Mouse (Mus musculus) E14TG2a.4 (cell line): Measurements from ENCODE around the gene Hist2h2aa2.
"Not testable (repeated sequence)": the region's sequence is repeated elsewhere in the genome, so short reads cannot be mapped to it uniquely, and the experiment has no call there.

Source experiments
- H3K27me3 ChIP-seq: 2 replicates; pipeline ENCODE4 v1.6.1; 2014; ENCODE audit warnings: low read length, control low read depth; ENCODE audit not compliant: insufficient read depth
- H3K36me3 ChIP-seq: 2 replicates; pipeline ENCODE4 v1.6.1; 2014; ENCODE audit warnings: low read length, control low read depth; ENCODE audit not compliant: insufficient read depth
- H3K4me1 ChIP-seq: replicated peaks from 2 replicates; pipeline ENCODE4 v1.6.1; 2014; ENCODE audit warnings: low read depth, low read length, control low read depth
- H3K4me3 ChIP-seq: replicated peaks from 2 replicates; pipeline ENCODE4 v1.5.1; 2014; ENCODE audit warnings: mild to moderate bottlenecking, low read length
- H3K9me3 ChIP-seq: 2 replicates; pipeline ENCODE4 v1.6.1; 2014; ENCODE audit warnings: low read length, control low read depth
- CTCF ChIP-seq: conservative IDR thresholded peaks from 2 replicates; pipeline ENCODE4 v1.5.1; 2014; ENCODE audit warnings: low read length
- NANOG ChIP-seq: IDR thresholded peaks from 2 replicates; pipeline ENCODE4 v1.6.1; 2014; ENCODE audit warnings: borderline replicate concordance, low read length, mixed read lengths
- POU5F1 ChIP-seq: IDR thresholded peaks from 2 replicates; pipeline ENCODE4 v1.6.1; 2014; ENCODE audit warnings: low read length, borderline replicate concordance

Gene Hist2h2aa2

GRCm38 (mm10) chr3:96269511-96270474 lies 29.7 kb upstream of the Hist2h2aa2 start, which contains the start of gene Hist2h2bb:
TSS of gene Hist2h2bb (plus strand) at chr3:96269752.
- Histone ChIP-seq H3K9me3 (no peaks in the 10 kb centered on the region), H3K4me1 (peaks cover 34% of the 10 kb centered on the region), H3K4me3 (peak within 1 kb of the TSS; percentile 85), H3K27me3 (no peaks in the 10 kb centered on the region), H3K36me3 (no peaks in the 10 kb centered on the region)
- TF ChIP-seq CTCF: no peak
- 0 out of 2 replicates have a peak, but pooled peaks have one; percentile 57 for TF ChIP-seq POU5F1

GRCm38 (mm10) chr3:96268776-96269378 lies 28.8 kb upstream of the Hist2h2aa2 start:
- H3K27me3 ChIP-seq, H3K36me3 ChIP-seq, H3K9me3 ChIP-seq: not testable (repeated sequence)
- Histone ChIP-seq H3K4me1 (peaks cover 34% of the 10 kb centered on the region), H3K4me3 (peak overlapping the region; percentile 79)

- no peaks in the 10 kb centered on the region for H3K9me3 ChIP-seq
- H3K4me3 ChIP-seq: peak within 1 kb of the TSS; percentile 85
- H3K36me3 ChIP-seq: no peaks in the 10 kb centered on the region
- H3K27me3 ChIP-seq: no peaks in the 10 kb centered on the region
- TF ChIP-seq POU5F1: no peak
- TF ChIP-seq CTCF: no peak
- no peak for TF ChIP-seq NANOG
- peaks cover 32% of the 10 kb centered on the region for H3K4me1 ChIP-seq
Observed at GRCm38 (mm10) chr3:96268051-96268775, 28.1 kb upstream of the Hist2h2aa2 start, which contains the start of gene Hist2h3b. TSS of gene Hist2h3b (plus strand) at chr3:96268654.

GRCm38 (mm10) chr3:96267541-96267940 lies 27.5 kb upstream of the Hist2h2aa2 start:
- TF ChIP-seq NANOG (no peak), CTCF (no peak), POU5F1 (no peak)
- H3K4me3 ChIP-seq: peak overlapping the region; percentile 79
- H3K9me3 ChIP-seq: no peaks in the 10 kb centered on the region
- no peaks in the 10 kb centered on the region for H3K36me3 ChIP-seq
- H3K4me1 ChIP-seq: peaks cover 33% of the 10 kb centered on the region
- H3K27me3 ChIP-seq: no peaks in the 10 kb centered on the region

- no peak overlapping the region for H3K4me3 ChIP-seq
- no peaks in the 10 kb centered on the region for H3K27me3 ChIP-seq
- no peaks in the 10 kb centered on the region for H3K36me3 ChIP-seq
- H3K9me3 ChIP-seq: no peaks in the 10 kb centered on the region
- TF ChIP-seq NANOG (no peak), CTCF (no peak), POU5F1 (no peak)
- peaks cover 46% of the 10 kb centered on the region for H3K4me1 ChIP-seq
Observed at GRCm38 (mm10) chr3:96266132-96266710, 26.1 kb upstream of the Hist2h2aa2 start.

GRCm38 (mm10) chr3:96264404-96264949 lies 24.4 kb upstream of the Hist2h2aa2 start:
- Histone ChIP-seq H3K36me3 (no peaks in the 10 kb centered on the region), H3K27me3 (no peaks in the 10 kb centered on the region), H3K4me3 (peak overlapping the region; percentile 79), H3K4me1 (peaks cover 52% of the 10 kb centered on the region), H3K9me3 (no peaks in the 10 kb centered on the region)
- no peak for TF ChIP-seq CTCF
- no peak for TF ChIP-seq NANOG
- TF ChIP-seq POU5F1: no peak

GRCm38 (mm10) chr3:96263558-96264403 lies 23.7 kb upstream of the Hist2h2aa2 start:
- Histone ChIP-seq H3K36me3 (no peaks in the 10 kb centered on the region), H3K4me1 (peaks cover 55% of the 10 kb centered on the region), H3K4me3 (peak overlapping the region; percentile 79), H3K9me3 (no peaks in the 10 kb centered on the region), H3K27me3 (no peaks in the 10 kb centered on the region)
- TF ChIP-seq POU5F1 (no peak), CTCF (no peak), NANOG (no peak)
